Mouse (Mus musculus) heart, embryonic 13.5 days (tissue): Measurements from ENCODE around the gene Camk2b. TPM values are rescaled to one million over a fixed set of nuclear protein-coding genes. Genes with fewer than 3 reads are reported as not detected.

ENCODE experiments used
- ATAC-seq: fragments of 200-750 bp; cut with Nextera tagmentation; 2 replicates; pipeline ENCODE4 v1.8.0; 2017; ENCODE audit warnings: moderate TSS enrichment; ENCODE audit not compliant: insufficient number of reproducible peaks, low FRiP score, low TSS enrichment; ENCODE audit errors: extremely low read depth
- H3K27ac ChIP-seq: fragments of 300-500 bp; sonication (generic); replicated peaks from 2 replicates; pipeline ENCODE4 v1.5.1; 2015; ENCODE audit warnings: moderate library complexity, mild to moderate bottlenecking, inconsistent platforms
- H3K27me3 ChIP-seq: fragments of 300-500 bp; sonication (generic); replicated peaks from 2 replicates; pipeline ENCODE4 v1.6.1; 2015; ENCODE audit warnings: mild to moderate bottlenecking, inconsistent platforms
- H3K36me3 ChIP-seq: fragments of 300-500 bp; sonication (generic); 2 replicates; pipeline ENCODE4 v1.6.1; 2015; ENCODE audit warnings: mild to moderate bottlenecking, inconsistent platforms
- H3K4me1 ChIP-seq: fragments of 300-500 bp; sonication (generic); 2 replicates; pipeline ENCODE4 v1.6.1; 2015; ENCODE audit warnings: inconsistent platforms
- H3K4me2 ChIP-seq: fragments of 300-500 bp; sonication (generic); 2 replicates; pipeline ENCODE4 v1.6.1; 2015; ENCODE audit warnings: inconsistent platforms, mild to moderate bottlenecking, moderate library complexity
- H3K4me3 ChIP-seq: fragments of 300-500 bp; sonication (generic); 2 replicates; pipeline ENCODE4 v1.5.1; 2015; ENCODE audit warnings: moderate library complexity, mild to moderate bottlenecking, inconsistent platforms
- H3K9ac ChIP-seq: fragments of 300-500 bp; sonication (generic); 2 replicates; pipeline ENCODE4 v1.6.1; 2015; ENCODE audit warnings: inconsistent platforms, mild to moderate bottlenecking, moderate library complexity
- H3K9me3 ChIP-seq: fragments of 300-500 bp; sonication (generic); 2 replicates; pipeline ENCODE4 v1.6.1; 2016; ENCODE audit warnings: inconsistent platforms
- WGBS: fragments of 180-500 bp; shearing (Covaris S2); methylation state at CpG from one replicate; pipeline ENCODE4 v1.1.7; 2015; ENCODE audit warnings: mixed read lengths; 5-methylcytosine and 5-hydroxymethylcytosine counted together
- polyA plus RNA-seq: library from polyadenylated mRNA; unstranded; fragments of >200 nt; fragmentation: Nextera tagmentation; extraction: Ambion mirVana; gene quantifications from 2 replicates; pipeline ENCODE4 v1.2.1, GENCODE M21; 2015

Gene Camk2b
- polyA plus RNA-seq, 1 experiment from 2014 or later, result 2.4 TPM

GRCm38 (mm10) chr11:5980108-5980507, 86.1 kb downstream of the Camk2b start:
- Histone ChIP-seq H3K36me3 (no peaks in the 10 kb centered on the region), H3K9ac (no peak overlapping the region), H3K27ac (no peak overlapping the region), H3K27me3 (no peaks in the 10 kb centered on the region; the same call in 1 of the 2 replicates), H3K9me3 (no peaks in the 10 kb centered on the region), H3K4me2 (no peak overlapping the region), H3K4me1 (peaks cover 6% of the 10 kb centered on the region), H3K4me3 (no peak overlapping the region)
- ATAC-seq, result no peak
- WGBS, result 91% methylated on average over 2 of the region's 2 CpGs

GRCm38 (mm10) chr11:5979088-5979487, 87.1 kb downstream of the Camk2b start:
- no peaks in the 10 kb centered on the region for H3K36me3 ChIP-seq
- H3K9me3 ChIP-seq, result no peaks in the 10 kb centered on the region
- H3K4me2 ChIP-seq, result no peak overlapping the region
- no peak overlapping the region for H3K27ac ChIP-seq
- no peak overlapping the region for H3K9ac ChIP-seq
- H3K4me3 ChIP-seq, result no peak overlapping the region
- 80% methylated on average over 7 of the region's 7 CpGs for WGBS
- no peaks in the 10 kb centered on the region; the same call in 1 of the 2 replicates for H3K27me3 ChIP-seq
- ATAC-seq, result no peak
- H3K4me1 ChIP-seq, result peaks cover 6% of the 10 kb centered on the region

- H3K27me3 ChIP-seq, result no peaks in the 10 kb centered on the region; the same call in 1 of the 2 replicates
- no peaks in the 10 kb centered on the region for H3K9me3 ChIP-seq
- 13% methylated on average over 9 of the region's 9 CpGs for WGBS
- H3K4me3 ChIP-seq, result no peak overlapping the region
- no peak overlapping the region for H3K4me2 ChIP-seq
- H3K36me3 ChIP-seq, result 0 out of 2 replicates have a peak, but pooled peaks cover 5% of the 10 kb centered on the region
- ATAC-seq, result no peak
- H3K27ac ChIP-seq, result no peak overlapping the region
- peaks cover 15% of the 10 kb centered on the region for H3K4me1 ChIP-seq
- no peak overlapping the region for H3K9ac ChIP-seq
These were observed 90.1 kb downstream of the Camk2b start for GRCm38 (mm10) chr11:5976106-5976505.

GRCm38 (mm10) chr11:5975068-5975467, 91.1 kb downstream of the Camk2b start:
- Histone ChIP-seq H3K4me1 (peaks cover 15% of the 10 kb centered on the region), H3K27me3 (no peaks in the 10 kb centered on the region), H3K27ac (no peak overlapping the region), H3K9ac (no peak overlapping the region), H3K9me3 (no peaks in the 10 kb centered on the region), H3K4me3 (no peak overlapping the region), H3K4me2 (no peak overlapping the region), H3K36me3 (peaks cover 10% of the 10 kb centered on the region)
- 54% methylated on average over 2 of the region's 2 CpGs for WGBS
- no peak for ATAC-seq

- Histone ChIP-seq H3K9ac (no peak overlapping the region), H3K27me3 (no peaks in the 10 kb centered on the region), H3K4me1 (peaks cover 15% of the 10 kb centered on the region), H3K4me3 (no peak overlapping the region), H3K9me3 (no peaks in the 10 kb centered on the region), H3K36me3 (peaks cover 19% of the 10 kb centered on the region), H3K27ac (no peak overlapping the region), H3K4me2 (no peak overlapping the region)
- ATAC-seq, result no peak
- WGBS, result 65% methylated on average over 6 of the region's 6 CpGs
These were observed 92.1 kb downstream of the Camk2b start for GRCm38 (mm10) chr11:5974053-5974452.

GRCm38 (mm10) chr11:5973151-5973550, 93.0 kb downstream of the Camk2b start:
- Histone ChIP-seq H3K4me1 (peaks cover 15% of the 10 kb centered on the region), H3K36me3 (peaks cover 28% of the 10 kb centered on the region), H3K4me3 (no peak overlapping the region), H3K4me2 (no peak overlapping the region), H3K9ac (no peak overlapping the region), H3K27ac (no peak overlapping the region), H3K27me3 (no peaks in the 10 kb centered on the region), H3K9me3 (no peaks in the 10 kb centered on the region)
- WGBS, result 46% methylated on average over 7 of the region's 7 CpGs
- no peak for ATAC-seq

- no peak overlapping the region for H3K4me2 ChIP-seq
- H3K9me3 ChIP-seq, result no peaks in the 10 kb centered on the region
- no peak overlapping the region for H3K9ac ChIP-seq
- H3K36me3 ChIP-seq, result peaks cover 48% of the 10 kb centered on the region
- peaks cover 12% of the 10 kb centered on the region for H3K4me1 ChIP-seq
- H3K4me3 ChIP-seq, result no peak overlapping the region
- H3K27ac ChIP-seq, result no peak overlapping the region
- WGBS, result 60% methylated on average over 7 of the region's 7 CpGs
- H3K27me3 ChIP-seq, result no peaks in the 10 kb centered on the region
- ATAC-seq, result no peak
These were observed 95.0 kb downstream of the Camk2b start for GRCm38 (mm10) chr11:5971202-5971601.

- Histone ChIP-seq H3K4me3 (no peak overlapping the region), H3K9me3 (no peaks in the 10 kb centered on the region), H3K36me3 (peaks cover 78% of the 10 kb centered on the region), H3K4me1 (0 out of 2 replicates have a peak, but pooled peaks cover 9% of the 10 kb centered on the region), H3K27ac (no peak overlapping the region), H3K27me3 (no peaks in the 10 kb centered on the region), H3K9ac (no peak overlapping the region), H3K4me2 (no peak overlapping the region)
- no peak for ATAC-seq
- WGBS, result 72% methylated on average over 6 of the region's 6 CpGs
These were observed 97.9 kb downstream of the Camk2b start for GRCm38 (mm10) chr11:5968223-5968622.

- H3K4me1 ChIP-seq, result no peaks in the 10 kb centered on the region
- H3K4me2 ChIP-seq, result no peak overlapping the region
- WGBS, result 89% methylated on average over 3 of the region's 3 CpGs
- peaks cover 89% of the 10 kb centered on the region for H3K36me3 ChIP-seq
- no peak for ATAC-seq
- no peak overlapping the region for H3K27ac ChIP-seq
- no peaks in the 10 kb centered on the region for H3K27me3 ChIP-seq
- no peaks in the 10 kb centered on the region for H3K9me3 ChIP-seq
- H3K9ac ChIP-seq, result no peak overlapping the region
- H3K4me3 ChIP-seq, result no peak overlapping the region
These were observed 99.4 kb downstream of the Camk2b start for GRCm38 (mm10) chr11:5966751-5967150.

- Histone ChIP-seq H3K27me3 (no peaks in the 10 kb centered on the region), H3K9ac (no peak overlapping the region), H3K4me1 (no peaks in the 10 kb centered on the region), H3K36me3 (peaks cover 97% of the 10 kb centered on the region), H3K4me2 (no peak overlapping the region), H3K9me3 (no peaks in the 10 kb centered on the region), H3K4me3 (no peak overlapping the region), H3K27ac (no peak overlapping the region)
- 75% methylated on average over 11 of the region's 11 CpGs for WGBS
- ATAC-seq, result no peak
These were observed 100.3 kb downstream of the Camk2b start for GRCm38 (mm10) chr11:5965865-5966264.

- H3K4me3 ChIP-seq, result no peak overlapping the region
- H3K9me3 ChIP-seq, result no peaks in the 10 kb centered on the region
- 70% methylated on average over 2 of the region's 2 CpGs for whole genome bisulfite sequencing
- H3K36me3 ChIP-seq, result peaks cover 67% of the 10 kb centered on the region
- no peak overlapping the region for H3K4me2 ChIP-seq
- H3K4me1 ChIP-seq, result peaks cover 25% of the 10 kb centered on the region
- H3K27me3 ChIP-seq, result no peaks in the 10 kb centered on the region
- H3K9ac ChIP-seq, result no peak overlapping the region
- no peak for ATAC-seq
- H3K27ac ChIP-seq, result no peak overlapping the region
These were observed 106.1 kb downstream of the Camk2b start for GRCm38 (mm10) chr11:5960051-5960450.

GRCm38 (mm10) chr11:5955546-5956276, 110.5 kb downstream of the Camk2b start, which contains the start of gene Ykt6:
Ykt6 (plus strand) TSS chr11:5955693.
- ATAC-seq, result peak; percentile 88
- under 1% methylated on average over 71 of the region's 71 CpGs for WGBS

More at GRCm38 (mm10) chr11:5955546-5956276, 110.5 kb downstream of the Camk2b start, which contains the start of gene Ykt6:
- Histone ChIP-seq H3K4me2 (peak within 1 kb of the TSS; percentile 90), H3K9ac (peak within 1 kb of the TSS; percentile 98), H3K4me3 (peak within 1 kb of the TSS; percentile 87), H3K27ac (peak within 1 kb of the TSS; percentile 94), H3K9me3 (no peaks in the 10 kb centered on the region), H3K4me1 (peaks cover 55% of the 10 kb centered on the region), H3K36me3 (peaks cover 23% of the 10 kb centered on the region), H3K27me3 (no peaks in the 10 kb centered on the region)
